Mouse (Mus musculus) myocyte (in vitro differentiated cells): ENCODE results near the gene Olfr1151. TPM values are rescaled to one million over a fixed set of nuclear protein-coding genes. Genes with fewer than 3 reads are reported as not detected.

Experiments used
- H3K27me3 ChIP-seq: one replicate; pipeline ENCODE4 v1.6.1; 2011; ENCODE audit not compliant: control insufficient read depth, insufficient read depth, insufficient read length
- H3K36me3 ChIP-seq: one replicate; pipeline ENCODE4 v1.6.1; 2011; ENCODE audit not compliant: control insufficient read depth, insufficient read depth
- H3K4me2 ChIP-seq: one replicate; pipeline ENCODE4 v1.6.1; 2011; ENCODE audit warnings: low read depth, control low read depth
- H3K4me3 ChIP-seq: one replicate; pipeline ENCODE4 v1.5.1; 2011; ENCODE audit warnings: mild to moderate bottlenecking, control low read depth, moderate library complexity
- H3K79me2 ChIP-seq: one replicate; pipeline ENCODE4 v1.6.1; 2011; ENCODE audit not compliant: control insufficient read depth, insufficient read depth
- H3ac ChIP-seq: one replicate; pipeline ENCODE4 v1.6.1; 2011; ENCODE audit not compliant: control insufficient read depth, insufficient read length
- CEBPB ChIP-seq: IDR thresholded peaks from 2 replicates; pipeline ENCODE4 v1.6.1; 2011; ENCODE audit warnings: mild to moderate bottlenecking, moderate library complexity; ENCODE audit not compliant: poor library complexity, insufficient read depth, severe bottlenecking
- E2F4 ChIP-seq: IDR thresholded peaks from one replicate; pipeline ENCODE4 v1.6.1; 2011; ENCODE audit warnings: mild to moderate bottlenecking, control low read depth, moderate library complexity; ENCODE audit not compliant: insufficient read depth
- MAX ChIP-seq: IDR thresholded peaks from one replicate; pipeline ENCODE4 v1.6.1; 2011; ENCODE audit warnings: low read depth, mild to moderate bottlenecking, control low read depth
- MYOD1 ChIP-seq, 3 experiments: IDR thresholded peaks; one replicate each; pipeline ENCODE4 v1.6.1; 2011; ENCODE audit warnings: control low read depth in 2 of 3, low read depth in 2 of 3, mild to moderate bottlenecking in 2 of 3, moderate library complexity in 1 of 3; ENCODE audit not compliant: insufficient read length in 2 of 3, control insufficient read depth in 1 of 3
- POLR2A ChIP-seq: IDR thresholded peaks from one replicate; pipeline ENCODE4 v1.6.1; 2011; ENCODE audit warnings: low read depth, mild to moderate bottlenecking, control low read depth, moderate library complexity; ENCODE audit not compliant: insufficient read length
- POLR2AphosphoS2 ChIP-seq: IDR thresholded peaks from one replicate; pipeline ENCODE4 v1.6.1; 2011; ENCODE audit warnings: low read depth, control low read depth; ENCODE audit not compliant: insufficient read length
- REST ChIP-seq: IDR thresholded peaks from one replicate; pipeline ENCODE4 v1.6.1; 2011; ENCODE audit warnings: mild to moderate bottlenecking, control low read depth, moderate library complexity; ENCODE audit not compliant: insufficient read depth, insufficient read length
- SRF ChIP-seq: IDR thresholded peaks from one replicate; pipeline ENCODE4 v1.6.1; 2011; ENCODE audit warnings: low read depth; ENCODE audit not compliant: control insufficient read depth, insufficient read length
- TCF12 ChIP-seq: IDR thresholded peaks from one replicate; pipeline ENCODE4 v1.6.1; 2011; ENCODE audit warnings: mild to moderate bottlenecking, control low read depth; ENCODE audit not compliant: poor library complexity, insufficient read depth, severe bottlenecking
- USF1 ChIP-seq: IDR thresholded peaks from one replicate; pipeline ENCODE4 v1.6.1; 2011; ENCODE audit warnings: low read depth, mild to moderate bottlenecking, control low read depth, moderate library complexity
- polyA plus RNA-seq: library from polyadenylated mRNA; unstranded; fragments of >200 nt; fragmentation: generic; extraction: Trizol; gene quantifications from one replicate; pipeline ENCODE4 v1.2.1, GENCODE M21; 2012; ENCODE audit warnings: missing spikeins

Olfr1151 gene
- polyA plus RNA-seq, 1 experiment: not detected

GRCm38 (mm10) chr2:87894662-87895061, 39.0 kb downstream of the Olfr1151 start, which contains the start of gene Olfr1153:
Gene Olfr1153, plus strand, starts transcription at chr2:87894962.
- Histone ChIP-seq H3ac (no peak within 1 kb of the TSS), H3K79me2 (no peaks in the 10 kb centered on the region), H3K4me2 (no peak within 1 kb of the TSS), H3K36me3 (no peaks in the 10 kb centered on the region), H3K4me3 (no peak within 1 kb of the TSS), H3K27me3 (no peaks in the 10 kb centered on the region)
- no peak for TF ChIP-seq USF1
- no peak for TF ChIP-seq REST
- no peak for TF ChIP-seq CEBPB
- TF ChIP-seq E2F4: no peak
- no peak for TF ChIP-seq POLR2A
- no peak for TF ChIP-seq MAX
- TF ChIP-seq MYOD1 (IDR thresholded peaks at IDR 0.05; ENCODE audit: control insufficient read depth in 1 of 3, insufficient read length in 2 of 3, low read depth in 2 of 3): no peak
- TF ChIP-seq TCF12: no peak

GRCm38 (mm10) chr2:87905066-87905465, 49.4 kb downstream of the Olfr1151 start, which contains the start of gene Olfr1154:
Gene Olfr1154, minus strand, starts transcription at chr2:87905166.
- TF ChIP-seq MYOD1 (IDR thresholded peaks at IDR 0.05; ENCODE audit: control insufficient read depth in 1 of 3, insufficient read length in 2 of 3, low read depth in 2 of 3) (no peak), CEBPB (no peak), SRF (no peak), MAX (no peak), POLR2AphosphoS2 (no peak)
- H3K36me3 ChIP-seq: no peaks in the 10 kb centered on the region

More at GRCm38 (mm10) chr2:87905066-87905465, 49.4 kb downstream of the Olfr1151 start, which contains the start of gene Olfr1154:
- no peak within 1 kb of the TSS for H3K4me2 ChIP-seq
- no peaks in the 10 kb centered on the region for H3K79me2 ChIP-seq
- no peak within 1 kb of the TSS for H3ac ChIP-seq
- no peaks in the 10 kb centered on the region for H3K27me3 ChIP-seq
- H3K4me3 ChIP-seq: no peak within 1 kb of the TSS

Other genes starting within 250 kb of the Olfr1151 start
- gene Olfr1130, start 249.7 kb upstream of the Olfr1151 start, polyA plus RNA-seq: not detected
- gene Olfr1131, start 228.8 kb upstream of the Olfr1151 start, polyA plus RNA-seq: not detected
- gene Olfr1132, start 218.3 kb upstream of the Olfr1151 start, polyA plus RNA-seq: not detected
- gene Olfr1133, start 208.5 kb upstream of the Olfr1151 start, polyA plus RNA-seq: not detected
- not detected for gene Olfr1134, start 197.4 kb upstream of the Olfr1151 start, polyA plus RNA-seq
- gene Olfr1135, start 182.2 kb upstream of the Olfr1151 start, polyA plus RNA-seq: not detected
- not detected for gene Olfr1136, start 161.9 kb upstream of the Olfr1151 start, polyA plus RNA-seq
- not detected for gene Olfr1137, start 142.7 kb upstream of the Olfr1151 start, polyA plus RNA-seq
- not detected for gene Olfr1138, start 115.9 kb upstream of the Olfr1151 start, polyA plus RNA-seq
- not detected for gene Olfr1140, start 112.1 kb upstream of the Olfr1151 start, polyA plus RNA-seq
- gene Olfr1141, start 101.9 kb upstream of the Olfr1151 start, polyA plus RNA-seq: not detected
- gene Olfr152, start 76.4 kb upstream of the Olfr1151 start, polyA plus RNA-seq: not detected
- not detected for gene Olfr1143, start 55.3 kb upstream of the Olfr1151 start, polyA plus RNA-seq
- not detected for gene Olfr1145, start 46.0 kb upstream of the Olfr1151 start, polyA plus RNA-seq
- gene Olfr1148, start 25.3 kb upstream of the Olfr1151 start, polyA plus RNA-seq: not detected
- gene Olfr1150-ps1, start 11.9 kb upstream of the Olfr1151 start, polyA plus RNA-seq: not detected
- not detected for gene Olfr1152, start 10.6 kb downstream of the Olfr1151 start, polyA plus RNA-seq
- gene Olfr1153, start 39.1 kb downstream of the Olfr1151 start, polyA plus RNA-seq: not detected
- gene Olfr1154, start 49.3 kb downstream of the Olfr1151 start, polyA plus RNA-seq: not detected
- gene Olfr1155, start 89.3 kb downstream of the Olfr1151 start, polyA plus RNA-seq: not detected
- gene Olfr1156, start 97.2 kb downstream of the Olfr1151 start, polyA plus RNA-seq: not detected
- not detected for gene Olfr1157, start 112.4 kb downstream of the Olfr1151 start, polyA plus RNA-seq
- not detected for gene Olfr74, start 118.8 kb downstream of the Olfr1151 start, polyA plus RNA-seq
- not detected for gene Olfr1158, start 134.3 kb downstream of the Olfr1151 start, polyA plus RNA-seq
- not detected for gene Olfr1160, start 152.4 kb downstream of the Olfr1151 start, polyA plus RNA-seq
- not detected for gene Olfr1161, start 166.9 kb downstream of the Olfr1151 start, polyA plus RNA-seq
- not detected for gene Olfr73, start 181.8 kb downstream of the Olfr1151 start, polyA plus RNA-seq
- gene Olfr1162, start 195.3 kb downstream of the Olfr1151 start, polyA plus RNA-seq: not detected
- not detected for gene Olfr1163, start 216.0 kb downstream of the Olfr1151 start, polyA plus RNA-seq
- gene Olfr1164, start 238.1 kb downstream of the Olfr1151 start, polyA plus RNA-seq: not detected